In the genomic region with DNA sequence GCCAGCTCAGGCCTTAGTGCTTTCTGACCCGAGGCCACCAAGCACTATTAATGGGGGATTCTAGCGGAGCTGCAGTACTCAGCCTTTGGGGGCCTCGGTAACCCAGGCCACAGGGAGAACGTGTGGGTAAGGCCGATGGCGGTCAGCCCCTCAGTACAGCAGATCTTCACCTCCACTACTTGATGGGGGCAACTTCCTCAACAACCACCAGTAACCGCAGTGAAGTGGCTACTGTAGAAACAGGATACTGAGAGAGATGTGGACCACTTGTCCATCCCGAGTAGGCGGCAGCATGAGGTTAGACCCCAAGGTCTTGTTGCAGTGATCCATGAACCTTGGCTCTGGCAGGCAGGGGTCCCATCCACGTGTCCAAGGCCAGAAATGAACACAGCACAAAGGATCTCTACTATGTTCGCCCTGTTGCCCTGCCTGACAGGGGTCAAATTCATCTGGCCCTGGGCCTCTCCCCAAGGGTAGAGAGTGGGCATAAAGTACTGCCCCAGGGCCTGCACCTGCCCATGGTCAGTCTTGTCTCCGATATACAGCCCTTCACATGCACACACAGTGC, we compare ENCODE assay signal across 8 mouse cellular contexts.
A peak's percentile ranks its signal among the peaks of the same experiment; 100 is the strongest.
DNase-seq lines count a peak whose midpoint lies in the region; ATAC-seq and TF ChIP-seq lines count a peak whose summit lies in the region.

No protein-coding gene starts in this region.

- 59% methylated on average over 12 of the region's 12 CpGs for WGBS in forebrain, postnatal 0 days
- WGBS in liver, embryonic 15.5 days (ENCODE audit: insufficient replicate concordance), result 20% methylated on average over 12 of the region's 12 CpGs

- peaks cover 14% of the 10 kb centered on the region for H3K4me1 ChIP-seq in erythroblast, embryonic 14.5 days (ENCODE audit: control insufficient read depth)
- peaks cover 10% of the 10 kb centered on the region; the same call in 1 of the 2 replicates for H3K4me1 ChIP-seq in forebrain, postnatal 0 days (ENCODE audit: insufficient read depth)
- peaks cover 32% of the 10 kb centered on the region for H3K4me1 ChIP-seq in liver, embryonic 15.5 days (replicated peaks)

- no peak for ATAC-seq in erythroblast, adult 5-6 weeks (replicated peaks; ENCODE audit: low FRiP score, poor library complexity, severe bottlenecking)
- no peak for ATAC-seq in forebrain, postnatal 0 days
- no peak for ATAC-seq in liver, embryonic 15.5 days (ENCODE audit: insufficient read depth)

- DNase-seq in B cell, adult 2 months, result peak; percentile 15 to 24
- DNase-seq in forebrain, postnatal 0 days, result no peak
- DNase-seq in MN1 (ENCODE audit: low spot score), result no peak
- no peak for DNase-seq in gastrocnemius, postnatal 25 days
- DNase-seq in frontal cortex, postnatal 25 days (ENCODE audit: low spot score in 2 of 2), result no peak

- no peaks in the 10 kb centered on the region for H3K9me3 ChIP-seq in erythroblast, embryonic 14.5 days (ENCODE audit: control insufficient read depth, low read length)
- H3K9me3 ChIP-seq in forebrain, postnatal 0 days (ENCODE audit: low read length), result no peaks in the 10 kb centered on the region
- H3K9me3 ChIP-seq in liver, embryonic 15.5 days (replicated peaks), result no peaks in the 10 kb centered on the region

- peak overlapping the region; percentile 62; the same call in 1 of the 2 replicates for H3K9ac ChIP-seq in forebrain, postnatal 0 days
- peak overlapping the region; percentile 32; the same call in 1 of the 2 replicates for H3K9ac ChIP-seq in liver, embryonic 15.5 days

- peak overlapping the region; percentile 40 for H3K4me3 ChIP-seq in erythroblast, embryonic 14.5 days (replicated peaks)
- H3K4me3 ChIP-seq in forebrain, postnatal 0 days (ENCODE audit: low read depth, low read length), result peak overlapping the region; percentile 33; the same call in 1 of the 2 replicates
- H3K4me3 ChIP-seq in liver, embryonic 15.5 days (replicated peaks), result peak overlapping the region; percentile 54

- peak overlapping the region; percentile 81 for H3K4me2 ChIP-seq in forebrain, postnatal 0 days (ENCODE audit: low read depth)
- peak overlapping the region; percentile 75 for H3K4me2 ChIP-seq in liver, embryonic 15.5 days

- peaks cover 6% of the 10 kb centered on the region for H3K36me3 ChIP-seq in erythroblast, embryonic 14.5 days (ENCODE audit: control insufficient read depth)
- peaks cover 19% of the 10 kb centered on the region for H3K36me3 ChIP-seq in forebrain, postnatal 0 days (ENCODE audit: insufficient read depth)
- peaks cover 3% of the 10 kb centered on the region; the same call in 1 of the 2 replicates for H3K36me3 ChIP-seq in liver, embryonic 15.5 days (replicated peaks)

- no peak for TF ChIP-seq CTCF in forebrain, postnatal 0 days (IDR thresholded peaks at IDR 0.05; ENCODE audit: low read depth)

- no peak overlapping the region for H3K27ac ChIP-seq in forebrain, postnatal 0 days (ENCODE audit: low read depth, low read length)
- H3K27ac ChIP-seq in liver, embryonic 15.5 days (replicated peaks), result peak overlapping the region; percentile 45; the same call in 1 of the 2 replicates

- peaks cover 37% of the 10 kb centered on the region for H3K27me3 ChIP-seq in erythroblast, embryonic 14.5 days (ENCODE audit: control insufficient read depth)
- no peaks in the 10 kb centered on the region for H3K27me3 ChIP-seq in forebrain, postnatal 0 days (ENCODE audit: insufficient read depth, low read length)
- H3K27me3 ChIP-seq in liver, embryonic 15.5 days, result peaks cover 43% of the 10 kb centered on the region

Comparison
In these comparisons a context has a peak if more than half of its experiments do, and no peak if none do; other contexts are left out.
1. DNase-seq: peak in B cell, adult 2 months (2 of 2); none in forebrain, postnatal 0 days (single experiment), MN1 (single experiment), gastrocnemius, postnatal 25 days (single experiment) and frontal cortex, postnatal 25 days (0 of 2).
2. Peak in every context shown above with its lines, with median percentiles within 50 percentile points of each other: H3K4me3 ChIP-seq.